Mouse (Mus musculus): ENCODE measurements around the gene Cpeb3. TPM values are rescaled to one million over a fixed set of nuclear protein-coding genes. Genes with fewer than 3 reads are reported as not detected.

Gene Cpeb3
- total RNA-seq, 1 experiment from 2014 or later, result 1.3 TPM

Other genes with a start within 250 kb of the Cpeb3 start
- gene March5, start 1.1 kb downstream of the Cpeb3 start, total RNA-seq (2017), result 77.4 and 101 TPM in 2 replicates
- gene Ide, start 129.3 kb upstream of the Cpeb3 start, total RNA-seq (2017), result 100 and 108 TPM in 2 replicates
- gene Kif11, start 167.8 kb upstream of the Cpeb3 start, total RNA-seq (2017), result 184 and 195 TPM in 2 replicates
- 47.6 and 72.5 TPM in 2 replicates for gene Hhex, start 226.2 kb upstream of the Cpeb3 start, total RNA-seq (2017)

Data from common myeloid progenitor, adult 5-6 weeks (primary cell).